Mouse (Mus musculus) liver, adult (tissue): ENCODE measurements around the gene Lpp.

Experiments
- GATA4 ChIP-seq: IDR thresholded peaks from 2 replicates; pipeline ENCODE4 v1.6.1; 2014; ENCODE audit warnings: mild to moderate bottlenecking, low read length; ENCODE audit not compliant: insufficient replicate concordance

Gene Lpp

DNA sequence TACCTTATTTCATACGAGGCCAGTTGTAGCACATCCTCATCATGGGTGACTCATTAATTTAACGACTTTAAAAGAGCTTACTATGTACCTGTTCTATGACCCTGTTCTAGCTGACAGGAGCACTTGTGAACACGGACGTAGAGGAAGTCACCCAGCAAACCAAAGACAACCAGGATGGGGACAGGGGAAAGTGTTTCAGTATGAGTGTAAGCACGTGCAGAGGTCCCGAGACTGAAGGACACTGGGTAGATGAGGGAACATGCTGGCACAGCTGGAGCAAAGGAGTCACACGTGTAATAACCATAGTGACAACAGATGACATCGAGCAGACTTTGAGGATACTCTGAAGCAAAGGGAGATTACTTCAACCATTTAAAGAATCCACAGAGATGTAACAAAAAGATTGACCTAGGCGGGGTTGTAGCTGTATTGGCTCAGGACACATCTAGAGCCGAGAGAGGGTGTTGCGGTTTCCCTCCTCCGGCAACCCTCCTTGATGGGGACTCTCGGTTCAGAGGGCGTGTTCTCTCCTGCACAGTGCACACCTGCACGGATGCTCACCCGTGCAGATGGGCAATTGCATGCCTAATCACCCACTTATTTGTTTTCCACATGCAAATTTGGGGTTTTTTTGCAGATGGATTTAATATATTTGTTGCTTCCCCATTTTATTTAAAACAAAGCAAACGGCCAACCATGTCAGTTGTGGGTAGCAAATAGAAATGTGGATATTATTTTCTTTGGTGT, 74.4 kb downstream of the Lpp start:
- TF ChIP-seq GATA4, result no peak

DNA sequence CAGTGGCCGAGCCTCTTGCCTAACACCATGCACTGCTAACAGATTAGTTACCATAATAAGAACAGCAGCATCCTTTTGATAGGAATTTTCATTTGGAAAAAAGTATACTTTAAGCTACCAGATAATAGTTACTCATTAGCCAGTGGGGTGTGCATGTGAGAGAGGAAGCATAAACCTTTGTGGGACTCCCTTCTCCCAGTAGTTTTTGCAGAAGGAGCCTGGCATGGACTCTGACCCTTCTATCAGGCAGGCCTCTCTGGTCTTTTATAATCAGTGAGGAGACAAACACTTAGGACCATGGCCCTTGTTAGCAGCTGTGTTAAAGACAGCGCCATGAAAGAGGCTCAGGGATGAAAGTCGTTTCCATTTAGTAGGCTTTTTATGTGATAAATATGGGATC, 76.0 kb downstream of the Lpp start:
- TF ChIP-seq GATA4, result no peak

DNA sequence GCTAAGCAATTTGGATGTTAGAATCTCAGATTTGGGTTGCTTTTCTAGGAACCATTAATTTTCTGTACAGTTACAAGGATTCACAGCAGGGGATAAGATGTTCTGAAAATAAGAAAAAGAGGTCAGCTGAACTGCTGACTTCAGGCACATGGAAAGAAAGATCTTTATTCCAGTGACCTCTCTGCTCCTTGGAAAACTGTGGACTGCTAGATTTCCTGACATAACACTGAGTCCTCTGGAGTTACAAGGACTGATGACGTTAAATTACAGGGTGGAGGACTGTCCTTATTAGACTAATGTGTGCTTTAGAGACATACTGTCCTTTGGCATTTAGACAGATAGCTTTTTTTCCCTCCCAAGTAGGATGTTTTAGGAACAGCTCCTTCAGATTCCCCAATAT, 77.3 kb downstream of the Lpp start:
- no peak for TF ChIP-seq GATA4

DNA sequence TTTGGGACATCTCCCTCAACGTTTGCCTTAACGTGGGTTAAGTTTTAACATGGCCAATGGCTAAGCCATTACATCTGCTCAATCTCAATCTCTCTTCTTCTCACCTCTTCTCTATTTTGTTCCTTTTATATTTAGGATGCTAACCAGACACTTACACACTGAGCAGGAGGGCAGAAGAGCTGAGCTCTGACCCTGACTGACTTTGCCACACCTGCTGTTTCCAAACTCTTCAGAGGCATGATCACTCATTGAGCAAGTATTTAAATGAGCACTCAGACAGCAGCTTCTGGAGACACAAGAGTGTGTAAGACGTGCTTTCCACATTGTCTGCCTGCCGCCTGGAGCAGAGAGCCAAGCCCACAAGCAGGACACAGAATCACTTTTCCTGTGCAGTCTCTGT, 77.7 kb downstream of the Lpp start:
- TF ChIP-seq GATA4, result no peak

DNA sequence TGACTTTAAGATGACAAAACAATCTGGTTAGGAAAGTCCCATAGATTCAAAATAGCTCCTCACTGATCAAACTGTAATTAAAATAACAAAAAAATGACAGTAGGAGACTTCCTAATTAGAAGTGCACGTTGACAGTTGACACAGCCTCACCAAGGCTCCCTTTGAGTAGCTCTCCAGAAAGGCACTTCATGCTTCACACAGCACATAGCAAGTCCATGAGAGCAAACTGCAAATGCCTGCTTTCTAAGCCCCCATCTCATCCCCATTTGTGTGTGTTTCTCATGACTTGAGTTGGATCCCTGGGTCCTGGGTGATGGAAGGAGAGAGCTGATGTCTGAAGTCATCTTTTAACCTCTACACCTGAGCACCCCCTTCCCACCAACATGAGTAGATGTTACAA, 78.5 kb downstream of the Lpp start:
- TF ChIP-seq GATA4, result no peak

DNA sequence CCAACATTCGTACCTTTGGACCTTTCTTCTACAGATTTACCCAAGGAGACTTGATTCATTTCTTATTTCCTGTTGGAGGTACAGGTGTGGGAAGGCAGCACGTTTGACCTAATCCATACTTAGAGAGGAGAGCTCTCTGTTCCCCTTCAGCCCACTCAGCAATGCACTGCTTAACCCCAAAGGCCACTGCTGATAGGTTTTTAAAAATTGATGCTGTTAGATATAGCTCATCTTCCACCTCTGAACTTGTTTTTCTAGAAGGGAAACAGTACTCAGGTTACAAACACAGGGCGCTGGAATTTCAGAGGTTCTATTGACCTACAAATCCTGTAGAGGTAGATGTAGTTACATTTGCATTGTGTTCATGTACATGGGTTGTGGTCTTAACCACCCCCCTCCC, 80.7 kb downstream of the Lpp start:
- no peak for TF ChIP-seq GATA4

DNA sequence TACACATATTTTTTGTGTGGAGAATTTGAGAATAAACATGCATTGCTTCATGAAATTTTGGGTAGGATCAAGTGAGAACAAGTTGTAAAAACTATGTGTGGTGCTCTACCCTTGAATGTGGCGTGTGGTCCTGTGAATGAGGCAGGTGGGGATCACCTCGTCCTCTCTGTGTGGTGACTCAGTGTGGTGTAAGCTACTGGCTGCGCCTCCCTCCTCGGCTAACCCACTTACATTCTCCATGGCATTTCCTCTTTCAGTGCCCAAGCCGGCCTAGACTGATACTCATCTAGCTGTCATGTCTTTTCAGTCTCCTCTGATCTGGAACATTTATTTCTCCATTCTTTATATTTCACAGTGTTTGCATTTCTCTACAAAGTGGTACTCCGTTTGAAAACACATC, 81.5 kb downstream of the Lpp start:
- TF ChIP-seq GATA4, result no peak

DNA sequence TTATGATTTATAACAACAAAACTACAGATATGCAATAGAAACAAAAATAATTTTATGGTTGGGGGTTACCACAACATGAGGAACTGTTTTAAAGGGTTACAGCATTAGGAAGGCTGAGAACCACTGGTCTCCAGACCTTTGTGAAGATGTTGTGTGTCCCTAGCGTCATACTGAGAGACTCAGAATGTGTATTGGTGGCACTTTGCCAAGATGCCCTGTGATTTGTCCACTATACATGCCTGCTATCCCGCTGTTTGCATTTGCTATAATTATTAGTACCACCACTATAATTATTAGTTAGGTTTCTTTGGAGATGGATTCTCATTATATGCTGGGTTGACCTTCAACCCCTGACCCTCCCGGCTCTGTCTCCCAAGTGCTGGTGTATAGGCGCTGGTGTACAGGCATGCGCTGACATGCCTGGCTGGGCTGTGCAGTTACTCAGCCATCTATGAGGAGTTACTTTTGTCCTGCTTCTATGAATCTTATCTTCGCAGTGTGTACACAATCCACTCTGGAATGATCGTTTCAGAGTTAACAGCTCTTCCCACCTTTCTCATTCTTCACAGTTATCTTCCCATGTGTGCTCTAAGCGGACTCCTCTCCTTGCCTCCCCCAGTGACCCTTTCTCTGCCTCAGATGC, 82.1 kb downstream of the Lpp start:
- TF ChIP-seq GATA4, result no peak

DNA sequence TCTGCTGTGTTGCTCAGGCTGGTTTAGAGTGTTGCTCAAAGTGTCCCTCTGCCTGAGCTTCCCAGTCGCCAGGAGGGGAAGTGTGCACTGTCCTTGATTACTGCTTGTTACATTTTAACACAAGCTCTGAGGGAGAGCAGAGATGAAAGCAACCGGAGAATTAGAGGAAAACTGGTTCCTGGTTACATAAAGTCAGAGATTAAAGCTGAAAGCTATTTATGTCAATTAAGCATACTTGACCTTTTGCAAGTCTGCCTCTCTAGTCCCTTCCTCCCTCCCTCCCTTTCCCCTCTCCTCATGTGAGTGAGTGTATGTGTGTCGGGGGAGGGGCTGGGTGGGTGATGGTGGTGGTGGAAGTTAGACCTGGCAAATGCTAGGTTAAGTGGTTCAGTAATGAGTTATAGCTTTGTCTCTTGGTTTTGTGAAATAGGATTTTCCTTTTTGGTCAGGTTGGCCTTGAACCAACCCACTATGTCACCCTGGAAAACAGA, 83.6 kb downstream of the Lpp start:
- no peak for TF ChIP-seq GATA4

DNA sequence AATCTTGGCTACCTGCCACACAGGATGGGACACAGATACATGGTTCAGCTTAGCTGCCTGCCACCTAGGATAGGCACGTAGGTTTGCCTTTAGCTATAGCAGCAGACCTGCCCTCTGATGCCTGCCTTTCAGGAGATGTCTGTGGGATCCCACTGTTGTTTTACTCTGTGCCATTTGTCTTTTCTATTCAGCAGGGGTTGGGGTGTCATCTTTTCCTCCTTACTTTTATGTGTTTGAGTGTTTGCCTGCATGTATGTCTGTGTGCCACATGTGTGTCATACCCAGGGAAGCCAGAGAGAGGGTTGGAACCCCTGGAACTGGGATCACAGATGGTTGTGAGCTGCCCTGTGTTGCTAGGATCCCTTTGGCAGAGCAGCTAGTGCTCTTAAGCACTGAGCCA, 84.7 kb downstream of the Lpp start:
- TF ChIP-seq GATA4, result no peak

DNA sequence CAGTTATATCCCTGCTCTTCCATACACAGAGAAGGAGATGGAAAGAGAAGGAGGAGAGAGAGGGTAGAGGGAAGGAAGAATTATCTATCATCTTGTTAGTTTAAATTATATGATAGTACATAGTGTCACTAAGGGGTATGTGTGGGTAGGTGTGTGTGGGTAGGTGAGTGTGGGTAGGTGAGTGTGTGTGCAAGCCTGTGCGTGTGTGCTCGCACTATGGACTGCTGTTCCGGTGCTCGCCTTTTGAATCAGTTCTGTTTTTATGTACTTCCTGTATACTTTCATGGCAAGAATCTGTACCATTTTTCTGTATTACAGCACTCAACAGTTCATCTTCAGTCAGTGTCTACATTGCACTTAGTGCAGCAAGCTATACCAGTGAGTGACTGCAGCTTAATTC, 85.5 kb downstream of the Lpp start:
- no peak for TF ChIP-seq GATA4

DNA sequence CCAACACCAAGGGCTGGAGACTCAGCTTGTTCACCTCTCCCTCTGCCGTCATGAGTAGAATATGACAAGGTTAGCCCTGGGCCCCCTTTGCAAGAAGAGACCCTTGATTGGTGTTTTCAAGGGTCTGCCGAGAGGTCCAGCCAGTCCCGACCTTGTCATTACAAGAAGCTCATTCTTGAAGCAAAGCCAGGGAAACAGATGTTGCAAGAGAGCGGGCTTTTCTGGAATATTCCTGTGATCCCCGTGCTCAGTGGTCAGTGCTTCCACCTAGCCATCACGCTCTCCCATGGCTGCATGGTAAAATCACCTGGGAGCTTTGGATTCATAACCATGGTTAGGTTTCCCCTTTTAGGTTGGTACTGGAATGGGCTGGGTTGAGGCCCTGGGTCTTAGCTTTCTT, 89.3 kb downstream of the Lpp start:
- no peak for TF ChIP-seq GATA4

DNA sequence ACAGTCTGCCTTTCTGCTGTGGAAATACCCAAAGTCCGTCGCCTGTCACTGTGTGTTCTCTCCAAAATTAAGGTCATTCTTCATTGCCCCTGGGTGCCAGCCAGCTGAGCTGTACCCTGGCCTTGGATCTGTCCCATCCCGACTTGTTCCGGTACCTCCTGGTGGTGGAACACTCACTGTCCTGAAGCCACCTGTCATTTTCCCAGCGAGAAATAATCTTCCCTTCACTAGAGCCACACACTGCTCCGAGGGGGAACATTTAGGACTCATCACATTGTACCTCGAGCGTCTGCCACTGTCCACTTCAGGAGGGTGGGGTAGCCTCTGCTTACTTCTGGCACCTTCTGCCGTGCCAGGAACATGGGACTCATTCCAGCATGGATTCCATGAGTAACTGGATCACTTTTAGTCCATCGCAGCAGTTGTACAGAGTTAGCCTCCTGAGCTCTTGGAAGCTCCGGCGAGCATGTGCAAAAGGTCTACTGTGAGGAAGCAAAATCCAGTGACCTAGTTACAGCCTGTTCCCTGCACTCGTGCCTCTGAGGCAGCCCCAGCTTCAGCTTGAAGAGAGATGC, 90.3 kb downstream of the Lpp start:
- TF ChIP-seq GATA4, result no peak

DNA sequence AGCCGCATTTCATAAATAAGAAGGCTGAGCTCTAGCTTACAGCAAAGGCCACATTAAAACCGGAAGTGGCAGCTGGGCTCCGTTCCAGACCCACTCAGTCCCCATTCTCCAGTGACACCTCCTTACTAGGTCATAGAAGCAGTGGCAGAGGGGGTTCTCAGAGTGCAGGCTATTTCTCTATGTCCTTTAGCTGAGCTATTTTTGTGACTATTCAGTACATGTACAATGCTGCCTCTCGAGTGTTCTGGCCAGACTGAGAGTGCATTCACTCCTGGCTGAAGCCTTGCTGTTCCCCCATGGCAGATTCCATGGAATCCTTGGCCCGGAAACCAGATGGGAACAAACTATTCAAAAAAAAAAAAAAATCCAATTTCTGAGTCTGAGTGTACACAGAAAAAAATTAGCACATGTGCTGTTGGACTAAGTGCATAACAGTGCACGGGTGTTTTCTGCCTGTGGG, 94.5 kb downstream of the Lpp start:
- TF ChIP-seq GATA4, result no peak

DNA sequence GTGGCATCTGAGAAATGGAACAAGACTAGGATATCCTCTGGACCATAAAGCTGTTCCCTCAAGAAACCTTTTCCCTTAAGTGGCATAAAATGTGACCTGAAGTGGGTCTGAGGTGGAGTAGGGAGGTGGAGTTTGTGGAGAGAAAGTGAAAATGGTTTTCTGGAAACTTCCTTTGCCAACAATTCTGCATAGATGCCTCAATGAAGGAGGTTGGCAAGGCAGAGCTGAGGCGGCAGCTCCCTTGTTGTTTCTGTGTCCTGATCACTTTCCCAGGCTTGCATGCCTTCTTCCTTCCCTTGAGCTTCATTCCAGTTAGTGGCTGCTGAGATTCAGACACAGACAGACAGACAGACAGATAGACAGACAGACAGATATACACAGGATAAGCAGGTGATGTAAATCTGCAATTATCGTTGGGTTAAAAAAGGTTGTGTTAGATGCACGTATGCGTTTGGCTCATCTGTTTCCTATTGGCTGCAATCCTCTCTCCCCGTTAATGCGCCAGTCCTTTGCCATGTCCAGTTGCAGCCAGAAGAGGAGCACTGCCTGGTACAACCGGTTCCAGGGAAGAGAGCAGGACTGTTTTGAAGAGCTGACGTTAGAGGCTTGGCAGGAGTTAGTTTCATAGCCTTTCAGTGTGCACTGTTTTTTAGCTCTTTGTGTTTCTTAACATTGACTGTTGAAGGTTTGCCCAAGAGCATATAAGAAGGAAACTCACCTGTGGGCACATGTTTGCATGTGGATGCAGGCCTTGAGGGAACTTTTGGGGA, 96.4 kb downstream of the Lpp start:
- TF ChIP-seq GATA4, result no peak
